Mouse (Mus musculus) neural tube, embryonic 11.5 days (tissue): ENCODE data around the gene Scfd2. TPM values are rescaled to one million over a fixed set of nuclear protein-coding genes. Genes with fewer than 3 reads are reported as not detected.

ENCODE experiments used
- ATAC-seq: fragments of 200-750 bp; cut with Nextera tagmentation; 2 replicates; pipeline ENCODE4 v1.8.0; 2017; ENCODE audit warnings: moderate number of reproducible peaks, mild to moderate bottlenecking, moderate TSS enrichment, moderate library complexity; ENCODE audit not compliant: insufficient read depth, low FRiP score, low TSS enrichment
- DNase-seq: peaks from one replicate; pipeline ENCODE4 v3.0.0-alpha.2; 2015; ENCODE audit warnings: low spot score
- H3K27ac ChIP-seq: fragments of 300-500 bp; sonication (generic); 2 replicates; pipeline ENCODE4 v1.5.1; 2014; ENCODE audit warnings: low read depth, mild to moderate bottlenecking, low read length
- H3K27me3 ChIP-seq: fragments of 300-500 bp; sonication (generic); 2 replicates; pipeline ENCODE4 v1.6.1; 2014; ENCODE audit warnings: mild to moderate bottlenecking, low read length, mixed read lengths; ENCODE audit not compliant: control insufficient read depth, insufficient read depth
- H3K36me3 ChIP-seq: fragments of 300-500 bp; sonication (generic); 2 replicates; pipeline ENCODE4 v1.6.1; 2014; ENCODE audit warnings: mild to moderate bottlenecking, low read length, moderate library complexity, mixed read lengths; ENCODE audit not compliant: control insufficient read depth, insufficient read depth
- H3K4me1 ChIP-seq: fragments of 300-500 bp; sonication (generic); 2 replicates; pipeline ENCODE4 v1.6.1; 2014; ENCODE audit warnings: low read length, mixed read lengths; ENCODE audit not compliant: control insufficient read depth, insufficient read depth
- H3K4me2 ChIP-seq: fragments of 300-500 bp; sonication (generic); 2 replicates; pipeline ENCODE4 v1.6.1; 2014; ENCODE audit warnings: low read depth, mild to moderate bottlenecking, moderate library complexity
- H3K4me3 ChIP-seq: fragments of 300-500 bp; sonication (generic); 2 replicates; pipeline ENCODE4 v1.5.1; 2014; ENCODE audit warnings: low read depth, low read length
- H3K9ac ChIP-seq: fragments of 300-500 bp; sonication (generic); 2 replicates; pipeline ENCODE4 v1.6.1; 2014; ENCODE audit warnings: mild to moderate bottlenecking, low read length
- H3K9me3 ChIP-seq: fragments of 300-500 bp; sonication (generic); 2 replicates; pipeline ENCODE4 v1.6.1; 2016; ENCODE audit warnings: low read length; ENCODE audit not compliant: control insufficient read depth
- WGBS: fragments of 180-500 bp; shearing (Covaris S2); extraction: QIAGEN DNeasy Blood & Tissue Kit; methylation state at CpG from one replicate; pipeline ENCODE4 v1.1.7; 2014; 5-methylcytosine and 5-hydroxymethylcytosine counted together
- polyA plus RNA-seq: library from polyadenylated mRNA; unstranded; fragments of >200 nt; fragmentation: Nextera tagmentation; extraction: Ambion mirVana; gene quantifications from 2 replicates; pipeline ENCODE4 v1.2.1, GENCODE M21; 2014

Gene Scfd2
- polyA plus RNA-seq, 1 experiment from 2014 or later, result 14.7 TPM

DNA sequence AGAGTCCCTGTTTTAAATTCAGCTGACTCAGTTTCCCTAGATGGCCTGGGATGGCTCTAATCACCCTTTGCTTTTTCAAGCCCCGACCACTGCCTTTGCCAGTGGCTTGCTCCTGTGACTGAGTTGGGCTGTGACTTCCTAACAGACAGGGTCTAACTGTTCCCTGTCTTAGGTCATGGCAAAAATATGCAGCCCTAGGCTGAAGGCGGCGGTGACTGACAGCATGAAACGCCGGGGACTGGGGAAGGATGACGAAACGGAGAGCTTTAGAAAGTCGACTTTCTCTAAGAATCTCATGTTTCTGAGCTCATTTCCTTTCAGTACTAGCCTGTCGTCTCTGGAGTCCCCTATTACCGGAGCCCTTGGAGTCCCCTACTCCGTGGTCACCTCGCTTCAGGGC, 359.4 kb downstream of the Scfd2 start:
- Histone ChIP-seq H3K9me3 (no peaks in the 10 kb centered on the region), H3K4me3 (no peak overlapping the region), H3K27ac (no peak overlapping the region), H3K27me3 (no peaks in the 10 kb centered on the region), H3K4me1 (0 out of 2 replicates have a peak, but pooled peaks cover 3% of the 10 kb centered on the region), H3K4me2 (no peak overlapping the region), H3K9ac (no peak overlapping the region), H3K36me3 (no peaks in the 10 kb centered on the region)
- ATAC-seq (no peak), DNase-seq (no peak)
- 67% methylated on average over 12 of the region's 12 CpGs for WGBS

DNA sequence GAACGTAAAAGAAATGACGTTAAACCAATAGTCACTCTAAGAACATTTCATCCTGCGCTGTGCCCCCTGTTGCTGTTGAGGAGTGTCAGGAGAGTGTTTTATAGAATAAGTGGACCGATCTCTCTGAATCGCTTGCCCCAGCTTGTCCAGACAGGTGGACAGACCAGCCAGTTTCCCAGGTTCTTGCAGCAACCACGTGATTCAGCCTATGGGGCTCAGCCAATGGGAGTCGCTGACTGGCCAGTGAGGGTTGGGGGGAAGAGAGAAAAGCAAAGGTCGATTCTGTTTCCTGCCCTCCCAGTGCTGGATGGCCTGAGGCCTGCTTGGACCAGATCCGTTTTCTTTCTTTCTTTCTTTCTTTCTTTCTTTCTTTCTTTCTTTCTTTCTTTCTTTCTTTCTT, 359.8 kb downstream of the Scfd2 start:
- WGBS, result 72% methylated on average over 9 of the region's 9 CpGs
- H3K9ac ChIP-seq, result no peak overlapping the region
- H3K27ac ChIP-seq, result no peak overlapping the region
- no peaks in the 10 kb centered on the region for H3K36me3 ChIP-seq
- H3K27me3 ChIP-seq, result no peaks in the 10 kb centered on the region
- no peak overlapping the region for H3K4me3 ChIP-seq
- ATAC-seq (no peak), DNase-seq (no peak)
- H3K4me1 ChIP-seq, result 0 out of 2 replicates have a peak, but pooled peaks cover 3% of the 10 kb centered on the region
- no peaks in the 10 kb centered on the region for H3K9me3 ChIP-seq
- H3K4me2 ChIP-seq, result no peak overlapping the region

DNA sequence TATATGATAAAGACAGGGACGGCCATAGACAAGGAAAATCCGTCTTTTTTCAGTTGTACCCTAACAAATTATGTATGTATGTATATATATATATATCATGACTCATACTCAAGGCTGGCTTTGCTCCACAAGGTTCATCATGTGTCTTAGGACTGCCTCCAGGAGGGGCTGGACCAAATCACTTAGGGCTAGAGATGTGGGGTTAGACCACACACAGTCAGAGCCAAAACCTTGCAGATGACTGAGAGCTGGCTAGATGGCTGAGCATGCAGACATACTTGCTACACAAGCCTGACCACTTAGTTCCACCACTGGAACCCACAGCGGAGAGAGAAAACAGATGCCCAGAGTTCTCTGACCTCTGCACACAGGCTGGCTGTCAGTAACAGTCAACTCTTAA, 363.5 kb downstream of the Scfd2 start:
- H3K27ac ChIP-seq, result no peak overlapping the region
- no peak overlapping the region for H3K4me3 ChIP-seq
- no peaks in the 10 kb centered on the region for H3K9me3 ChIP-seq
- DNase-seq (no peak), ATAC-seq (no peak)
- no peaks in the 10 kb centered on the region for H3K27me3 ChIP-seq
- H3K4me1 ChIP-seq, result no peaks in the 10 kb centered on the region
- no peak overlapping the region for H3K4me2 ChIP-seq
- 85% methylated on average over 3 of the region's 3 CpGs for WGBS
- H3K9ac ChIP-seq, result no peak overlapping the region
- H3K36me3 ChIP-seq, result no peaks in the 10 kb centered on the region

DNA sequence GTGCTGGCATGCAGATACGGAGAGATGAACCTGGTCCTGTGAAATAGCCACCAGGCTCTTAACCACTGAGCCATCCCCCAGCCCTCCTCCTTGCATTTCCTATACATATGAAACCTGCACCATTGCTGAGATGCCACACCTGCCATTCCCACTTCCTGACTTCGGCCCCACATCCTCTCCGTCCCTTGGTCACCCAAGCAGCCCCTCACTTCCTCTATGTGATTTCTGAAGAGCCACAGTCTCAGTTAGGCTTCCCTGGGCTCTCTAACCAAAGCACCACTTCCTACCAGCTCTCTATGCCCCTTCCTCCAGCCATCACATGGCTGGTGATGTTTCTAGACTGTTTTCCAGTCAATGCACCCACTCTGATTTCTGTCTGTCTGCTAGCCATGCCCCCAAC, 364.9 kb downstream of the Scfd2 start:
- 85% methylated on average over 3 of the region's 3 CpGs for WGBS
- H3K4me3 ChIP-seq, result no peak overlapping the region
- H3K4me2 ChIP-seq, result no peak overlapping the region
- peaks cover 3% of the 10 kb centered on the region; the same call in 1 of the 2 replicates for H3K4me1 ChIP-seq
- DNase-seq (no peak), ATAC-seq (no peak)
- H3K36me3 ChIP-seq, result no peaks in the 10 kb centered on the region
- H3K9ac ChIP-seq, result no peak overlapping the region
- H3K27me3 ChIP-seq, result no peaks in the 10 kb centered on the region
- no peak overlapping the region for H3K27ac ChIP-seq
- H3K9me3 ChIP-seq, result no peaks in the 10 kb centered on the region

DNA sequence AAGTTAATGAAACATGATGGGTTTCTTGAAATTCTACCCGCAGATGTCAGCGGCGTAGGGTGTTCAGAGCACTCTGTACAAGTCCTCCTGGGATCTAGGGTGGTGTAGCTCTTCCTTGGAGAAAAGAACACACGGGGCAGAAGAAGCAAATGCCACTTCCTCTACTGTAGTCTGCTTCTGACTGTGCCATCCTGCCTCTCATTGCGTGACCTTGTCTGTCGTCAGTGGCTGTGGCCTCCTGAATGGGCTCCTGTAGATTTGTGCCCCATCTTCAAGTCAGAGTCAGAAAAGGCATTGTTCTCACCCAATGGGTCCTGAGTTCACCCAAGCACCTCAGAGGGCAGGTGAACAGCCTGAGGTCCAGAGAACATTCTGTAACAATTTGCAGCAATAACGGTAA, 367.0 kb downstream of the Scfd2 start:
- ATAC-seq (no peak), DNase-seq (no peak)
- Histone ChIP-seq H3K9ac (no peak overlapping the region), H3K4me2 (no peak overlapping the region), H3K9me3 (no peaks in the 10 kb centered on the region), H3K27me3 (no peaks in the 10 kb centered on the region), H3K36me3 (no peaks in the 10 kb centered on the region), H3K4me1 (peaks cover 5% of the 10 kb centered on the region; the same call in 1 of the 2 replicates), H3K27ac (no peak overlapping the region), H3K4me3 (no peak overlapping the region)
- 92% methylated on average over 7 of the region's 7 CpGs for WGBS

DNA sequence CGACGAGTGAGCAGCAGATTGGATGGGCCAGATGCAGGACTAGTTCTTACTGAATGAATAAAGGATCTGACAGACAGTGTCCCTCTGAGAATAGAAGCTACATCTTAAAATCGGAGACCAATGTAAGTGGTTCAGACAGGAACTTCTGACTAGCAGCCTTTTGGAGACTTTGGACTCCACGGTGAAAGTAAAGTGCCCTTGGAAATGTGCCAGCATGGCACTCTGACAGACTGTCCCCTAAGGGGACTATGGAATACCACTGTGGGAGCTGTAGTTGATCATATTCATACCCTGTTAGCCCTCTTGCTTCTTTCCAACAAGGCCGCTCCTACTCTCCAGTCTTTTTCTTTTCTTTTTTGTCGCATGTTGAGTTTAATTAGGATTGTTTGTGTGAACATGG, 368.4 kb downstream of the Scfd2 start:
- Histone ChIP-seq H3K27me3 (no peaks in the 10 kb centered on the region), H3K36me3 (no peaks in the 10 kb centered on the region), H3K4me2 (no peak overlapping the region), H3K4me3 (no peak overlapping the region), H3K27ac (no peak overlapping the region), H3K9ac (no peak overlapping the region), H3K9me3 (no peaks in the 10 kb centered on the region), H3K4me1 (peaks cover 5% of the 10 kb centered on the region; the same call in 1 of the 2 replicates)
- ATAC-seq (no peak), DNase-seq (no peak)
- 92% methylated on average over 6 of the region's 6 CpGs for WGBS

DNA sequence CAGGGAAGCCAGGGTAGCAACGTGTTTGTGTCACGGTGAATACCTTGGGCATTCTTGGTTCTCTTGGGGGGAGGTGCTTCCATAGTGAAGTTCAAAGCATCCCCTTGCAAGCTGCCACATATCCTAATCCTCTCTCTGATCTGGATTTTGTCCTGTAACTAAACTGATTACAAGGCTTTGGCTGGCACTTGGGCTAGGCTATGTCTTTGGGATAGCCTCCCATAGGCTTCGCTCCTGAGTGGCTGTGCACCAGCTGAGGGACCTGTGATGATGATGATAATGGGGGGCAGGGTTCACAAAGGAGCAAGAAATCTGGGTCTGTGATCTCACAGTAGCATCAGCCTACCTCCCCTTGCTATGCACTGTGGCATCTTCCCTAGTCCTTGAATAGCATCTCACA, 369.5 kb downstream of the Scfd2 start:
- 51% methylated on average over 3 of the region's 3 CpGs for WGBS
- H3K4me2 ChIP-seq, result 0 out of 2 replicates have a peak overlapping the region, but pooled peaks have one; percentile 4
- H3K4me3 ChIP-seq, result no peak overlapping the region
- H3K27ac ChIP-seq, result no peak overlapping the region
- no peak overlapping the region for H3K9ac ChIP-seq
- no peaks in the 10 kb centered on the region for H3K9me3 ChIP-seq
- no peaks in the 10 kb centered on the region for H3K27me3 ChIP-seq
- ATAC-seq (no peak), DNase-seq (no peak)
- peaks cover 5% of the 10 kb centered on the region; the same call in 1 of the 2 replicates for H3K4me1 ChIP-seq
- no peaks in the 10 kb centered on the region for H3K36me3 ChIP-seq

DNA sequence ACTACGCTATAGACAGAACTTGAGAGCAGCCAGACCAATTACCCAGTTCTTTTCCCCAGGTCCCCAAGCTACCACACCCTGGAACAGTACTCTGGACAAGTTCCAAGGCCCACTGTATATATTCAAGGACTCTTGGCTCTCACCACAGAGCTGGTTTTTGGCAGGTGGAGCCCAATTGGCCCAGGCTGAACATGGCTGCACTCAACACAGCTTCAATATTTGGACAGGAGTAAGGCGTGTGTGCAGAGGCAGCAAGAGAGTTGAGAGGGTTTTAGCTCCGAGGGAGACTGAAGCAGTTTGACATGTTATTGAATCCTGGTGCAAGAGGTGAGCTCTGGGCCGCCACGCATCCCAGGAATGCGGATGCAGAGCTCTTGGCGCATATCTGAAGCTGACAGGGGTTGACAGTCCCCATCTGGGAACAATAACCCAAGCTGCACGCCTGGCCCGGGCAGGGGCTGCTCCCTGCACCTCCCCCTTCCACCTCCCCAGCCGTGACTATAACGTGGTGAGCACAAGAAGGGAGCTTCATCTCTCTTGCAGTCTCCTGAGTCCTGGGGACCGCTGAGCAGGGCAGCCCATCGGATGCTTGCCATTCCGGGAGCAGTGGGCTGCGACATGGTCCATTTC, 370.1 kb downstream of the Scfd2 start:
- Histone ChIP-seq H3K9ac (no peak overlapping the region), H3K27me3 (no peaks in the 10 kb centered on the region), H3K4me2 (peak overlapping the region; percentile 4; the same call in 1 of the 2 replicates), H3K27ac (no peak overlapping the region), H3K4me3 (no peak overlapping the region), H3K9me3 (no peaks in the 10 kb centered on the region), H3K4me1 (peaks cover 5% of the 10 kb centered on the region; the same call in 1 of the 2 replicates), H3K36me3 (no peaks in the 10 kb centered on the region)
- 31% methylated on average over 15 of the region's 15 CpGs for WGBS
- ATAC-seq (no peak), DNase-seq (peak; percentile 66)

DNA sequence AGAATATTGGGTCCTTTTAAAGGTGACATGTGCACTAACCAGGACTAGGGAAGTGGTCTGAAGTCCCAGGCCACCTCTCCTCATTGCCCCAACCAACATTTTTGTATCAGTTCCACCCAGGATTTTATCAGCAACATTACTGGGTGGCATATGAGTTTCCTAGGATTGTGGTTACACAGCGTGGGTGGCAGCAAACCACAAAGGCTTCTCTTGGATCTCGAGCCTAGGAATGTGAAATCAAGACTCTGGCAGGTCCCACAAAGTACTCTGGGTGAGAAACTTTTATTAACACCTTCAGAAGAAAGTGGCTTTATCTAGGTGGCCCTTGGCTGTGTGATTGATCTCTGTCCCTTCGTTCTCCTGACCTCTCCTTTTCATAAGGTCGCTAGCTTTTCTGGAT, 371.2 kb downstream of the Scfd2 start:
- Histone ChIP-seq H3K4me1 (peaks cover 9% of the 10 kb centered on the region; the same call in 1 of the 2 replicates), H3K27me3 (no peaks in the 10 kb centered on the region), H3K9me3 (no peaks in the 10 kb centered on the region), H3K36me3 (no peaks in the 10 kb centered on the region), H3K27ac (no peak overlapping the region), H3K4me3 (no peak overlapping the region), H3K9ac (no peak overlapping the region), H3K4me2 (no peak overlapping the region)
- DNase-seq (no peak), ATAC-seq (no peak)
- WGBS, result 74% methylated on average over 4 of the region's 4 CpGs
